Mouse (Mus musculus): ENCODE measurements around the gene Grm4.

Gene Grm4

GRCm38 (mm10) chr17:27435799-27436198 is 85.4 kb downstream of the Grm4 start:
- no peak for DNase-seq

DNA sequence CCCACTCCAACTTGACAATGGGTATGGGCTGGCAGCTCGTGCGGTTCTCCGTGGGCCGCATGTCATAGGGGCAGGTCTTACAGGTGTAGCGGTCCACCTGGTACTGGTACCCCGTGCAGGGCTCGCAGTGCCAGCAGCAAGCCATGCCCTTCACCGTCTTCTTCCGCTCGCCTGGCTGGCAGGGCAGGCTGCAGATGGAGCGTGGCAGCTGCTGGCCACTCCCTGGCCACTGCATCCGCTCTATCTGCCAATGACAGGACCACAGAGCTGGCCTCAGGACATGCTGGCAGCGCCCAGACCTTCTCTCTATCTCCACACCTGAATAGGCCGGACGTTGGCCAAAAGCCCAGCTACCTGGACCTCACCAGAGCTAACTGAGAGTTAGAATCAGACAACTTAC is 86.0 kb downstream of the Grm4 start:
- DNase-seq = peak; percentile 82

DNA sequence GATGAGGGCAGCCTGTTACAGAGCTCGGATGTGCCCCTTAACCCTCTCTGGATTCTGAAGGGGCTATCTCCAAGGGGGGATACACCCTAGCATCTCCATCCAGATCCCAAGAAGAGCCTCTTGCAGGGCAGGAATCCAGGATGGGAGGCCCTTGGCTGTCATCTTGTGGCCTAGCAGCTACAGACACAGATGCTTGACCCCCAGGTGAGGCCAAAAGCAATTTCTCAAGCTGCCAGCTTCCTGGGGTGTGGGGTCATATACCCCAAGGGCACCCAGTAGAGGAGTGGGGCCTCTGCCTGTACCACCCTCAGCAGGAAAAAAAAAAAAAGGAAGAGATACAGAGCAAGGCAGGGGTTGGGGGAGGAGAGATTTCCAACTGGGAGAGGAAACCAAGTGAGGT is 87.1 kb downstream of the Grm4 start:
- DNase-seq = peak; percentile 55

DNA sequence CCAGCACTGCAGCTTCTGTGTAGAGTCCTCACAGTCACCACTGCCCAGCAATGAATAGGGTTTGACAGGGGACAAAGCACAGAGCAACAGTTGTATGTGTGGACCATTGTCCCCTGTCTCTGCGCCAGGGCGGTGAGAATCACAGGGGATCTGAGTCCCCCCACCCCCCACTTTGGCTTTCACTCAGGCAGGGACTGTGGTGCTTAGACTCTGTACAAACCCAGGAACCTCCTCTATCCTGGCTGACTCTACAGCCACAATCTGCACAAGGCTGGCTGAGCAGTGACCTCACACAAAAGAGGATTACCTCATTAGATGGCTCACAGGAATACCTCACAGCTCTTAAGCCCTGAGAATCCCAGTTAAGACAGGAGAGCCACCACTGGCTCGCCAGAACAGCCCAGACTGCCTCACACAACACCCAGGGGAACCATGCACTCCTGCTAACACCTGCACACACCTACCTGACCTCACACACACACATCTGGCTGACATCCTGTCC is 88.0 kb downstream of the Grm4 start:
- DNase-seq = peak; percentile 31

- peak; percentile 19 for DNase-seq
Measured at GRCm38 (mm10) chr17:27432145-27432650, 89.0 kb downstream of the Grm4 start.

GRCm38 (mm10) chr17:27431049-27431839 is 90.0 kb downstream of the Grm4 start:
- peak; percentile 32 for DNase-seq

- no peak for DNase-seq
Measured at GRCm38 (mm10) chr17:27429757-27430156, 91.4 kb downstream of the Grm4 start.

- DNase-seq = peak; percentile 59
Measured at GRCm38 (mm10) chr17:27425016-27425415, 96.2 kb downstream of the Grm4 start.

- peak; percentile 50 for DNase-seq
Measured at GRCm38 (mm10) chr17:27424356-27424755, 96.8 kb downstream of the Grm4 start.

- peak; percentile 91 for DNase-seq
Measured at GRCm38 (mm10) chr17:27422726-27423381, 98.3 kb downstream of the Grm4 start.

- DNase-seq = no peak
Measured at GRCm38 (mm10) chr17:27422371-27422725, 98.9 kb downstream of the Grm4 start.

DNA sequence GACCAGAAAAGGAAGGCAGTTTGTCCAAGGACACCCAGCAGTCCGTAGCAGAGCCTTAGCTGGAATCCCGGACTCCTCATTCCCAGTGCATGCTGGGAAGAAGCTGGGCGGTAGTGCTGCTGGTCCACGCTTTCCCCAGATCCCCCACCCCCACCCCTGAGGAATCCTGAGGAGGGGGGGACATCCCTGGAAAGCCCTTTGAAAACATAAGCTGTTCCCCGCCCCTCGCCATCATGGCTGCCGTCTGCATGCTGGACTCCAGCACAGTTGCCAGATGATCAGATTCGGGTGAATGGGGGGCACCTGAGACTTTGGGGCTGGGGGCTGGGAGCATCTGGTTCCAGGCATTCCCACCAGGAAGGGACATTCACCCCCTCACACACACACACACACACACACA is 99.4 kb downstream of the Grm4 start:
- peak; percentile 58 for DNase-seq

DNA sequence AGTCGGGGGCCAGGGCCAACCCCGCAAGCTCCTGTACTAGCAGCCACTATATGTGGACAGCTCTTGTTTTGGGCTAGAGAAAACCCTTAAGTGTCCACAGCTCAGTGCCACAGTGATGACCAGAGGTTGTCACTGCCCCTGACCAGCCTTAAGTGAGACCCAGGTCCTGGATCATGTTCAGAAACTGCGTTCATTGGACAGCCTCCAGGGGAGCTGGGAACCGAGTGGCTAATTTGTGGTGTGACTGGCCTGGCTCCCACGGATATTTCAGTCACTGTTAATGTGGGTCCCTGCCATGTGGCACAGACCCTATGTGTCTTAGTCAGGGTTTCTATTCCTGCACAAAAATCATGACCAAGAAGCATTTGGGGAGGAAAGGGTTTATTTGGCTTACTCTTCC is 112.2 kb downstream of the Grm4 start:
- DNase-seq = no peak

GRCm38 (mm10) chr17:27408531-27408930 is 112.7 kb downstream of the Grm4 start:
- DNase-seq = peak; percentile 35

DNA sequence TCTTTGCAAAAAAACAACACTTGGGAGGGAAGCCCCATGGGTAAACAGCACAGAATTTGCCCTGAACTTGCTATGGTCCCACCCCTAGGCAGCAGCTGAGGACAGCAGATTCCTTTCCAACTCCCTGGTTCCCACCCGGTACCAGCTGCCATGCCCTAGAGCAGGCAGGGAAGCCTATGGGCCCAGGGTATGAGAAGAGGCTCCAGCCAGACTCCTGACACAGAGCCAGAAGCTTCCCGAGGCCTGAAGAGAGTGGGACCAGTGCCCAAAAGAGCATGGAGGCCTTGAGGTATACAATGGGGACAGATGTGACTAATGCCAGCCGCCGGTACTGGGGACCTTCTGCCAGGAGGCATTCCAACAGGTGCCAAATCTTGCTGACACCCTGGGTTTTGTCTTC is 114.2 kb downstream of the Grm4 start:
- DNase-seq = peak; percentile 34

- no peak for DNase-seq
Measured at GRCm38 (mm10) chr17:27405376-27406024, 115.7 kb downstream of the Grm4 start.

DNA sequence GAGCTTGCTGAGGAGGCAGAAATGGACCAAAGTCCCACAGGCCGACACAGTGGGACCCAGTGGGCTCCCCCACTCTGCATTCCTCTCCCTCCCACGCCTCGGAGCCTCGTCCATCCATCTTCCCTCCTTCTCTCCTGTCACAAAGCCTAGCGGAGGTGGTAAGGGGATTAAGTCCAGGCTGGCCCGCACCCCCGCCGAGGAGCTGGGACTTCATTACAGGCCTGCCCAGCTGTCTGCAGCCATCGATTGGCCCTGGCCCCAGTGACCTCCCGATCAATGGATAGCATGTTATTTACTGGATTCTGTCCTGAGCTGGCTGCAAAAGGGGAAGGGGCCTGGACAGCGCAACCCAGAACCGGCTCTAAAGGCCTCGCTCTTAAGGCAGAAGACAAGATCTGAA is 120.0 kb downstream of the Grm4 start:
- DNase-seq = no peak

GRCm38 (mm10) chr17:27393931-27394330 is 127.3 kb downstream of the Grm4 start:
- no peak for DNase-seq

GRCm38 (mm10) chr17:27393432-27393831 is 127.8 kb downstream of the Grm4 start:
- DNase-seq = no peak

DNA sequence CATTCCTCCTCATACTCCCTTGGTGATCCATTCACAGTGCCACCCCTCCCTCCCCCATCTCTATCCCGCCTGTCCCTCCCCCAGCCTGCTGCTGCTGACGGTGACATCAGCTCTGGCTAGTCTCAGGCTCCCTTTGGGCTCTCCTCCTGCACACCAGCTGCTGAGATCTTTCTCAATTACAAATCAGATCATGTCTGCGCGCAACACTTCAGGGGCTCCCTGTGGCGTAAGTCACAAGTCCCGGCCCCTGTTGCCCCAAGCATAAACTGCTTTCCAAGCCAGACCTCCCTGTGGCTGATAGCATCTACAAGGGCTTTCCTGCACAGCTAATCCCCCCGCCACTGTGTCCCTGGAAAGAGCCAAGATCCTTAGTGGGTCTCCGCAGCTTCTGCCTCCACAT is 128.3 kb downstream of the Grm4 start:
- no peak for DNase-seq

- no peak for DNase-seq
Measured at GRCm38 (mm10) chr17:27390019-27390418, 131.2 kb downstream of the Grm4 start.

DNA sequence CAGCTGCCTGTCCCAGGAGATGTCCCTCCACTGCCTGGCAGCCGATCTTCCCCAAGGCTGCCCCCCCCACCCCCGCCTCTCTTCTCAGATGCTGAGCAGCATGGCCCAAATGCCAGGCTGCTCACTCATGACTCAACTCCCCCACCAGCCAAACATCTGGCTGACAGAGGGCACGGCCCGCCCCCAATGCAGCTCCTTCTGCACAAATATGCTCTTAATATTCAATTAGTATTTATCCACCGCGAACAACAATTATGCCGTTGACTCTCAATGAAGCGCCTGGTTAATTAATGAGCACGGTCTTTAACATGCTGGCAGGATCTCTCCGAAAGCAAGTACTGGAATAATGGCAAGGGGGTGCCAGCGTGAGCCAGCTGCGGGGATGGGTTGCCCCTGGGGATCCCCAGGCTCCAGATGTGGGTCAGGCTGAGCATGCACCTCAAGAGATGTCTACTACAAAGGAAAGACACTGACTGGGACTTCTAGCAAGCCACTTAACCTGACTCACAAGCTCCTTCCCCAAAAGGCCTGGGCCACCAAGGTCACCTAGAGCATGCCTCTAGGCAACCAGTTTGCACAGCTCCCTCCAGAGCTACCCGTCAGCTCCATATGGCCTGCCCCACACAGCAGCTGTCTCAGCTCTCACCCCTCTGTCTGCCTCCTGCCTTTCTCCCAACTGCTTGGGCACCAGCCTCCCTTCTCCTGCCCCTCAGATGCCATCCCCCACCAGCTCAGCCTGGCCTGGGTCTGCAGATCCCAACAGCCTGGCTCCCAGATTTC is 131.8 kb downstream of the Grm4 start:
- DNase-seq = no peak

GRCm38 (mm10) chr17:27386438-27386837 is 134.8 kb downstream of the Grm4 start:
- DNase-seq = no peak
